Mouse (Mus musculus): ENCODE measurements around the gene Thap4. TPM values are rescaled to one million over a fixed set of nuclear protein-coding genes. Genes with fewer than 3 reads are reported as not detected.

Gene Thap4
- polyA plus RNA-seq, 1 experiment from 2014 or later, result 50.9 TPM

DNA sequence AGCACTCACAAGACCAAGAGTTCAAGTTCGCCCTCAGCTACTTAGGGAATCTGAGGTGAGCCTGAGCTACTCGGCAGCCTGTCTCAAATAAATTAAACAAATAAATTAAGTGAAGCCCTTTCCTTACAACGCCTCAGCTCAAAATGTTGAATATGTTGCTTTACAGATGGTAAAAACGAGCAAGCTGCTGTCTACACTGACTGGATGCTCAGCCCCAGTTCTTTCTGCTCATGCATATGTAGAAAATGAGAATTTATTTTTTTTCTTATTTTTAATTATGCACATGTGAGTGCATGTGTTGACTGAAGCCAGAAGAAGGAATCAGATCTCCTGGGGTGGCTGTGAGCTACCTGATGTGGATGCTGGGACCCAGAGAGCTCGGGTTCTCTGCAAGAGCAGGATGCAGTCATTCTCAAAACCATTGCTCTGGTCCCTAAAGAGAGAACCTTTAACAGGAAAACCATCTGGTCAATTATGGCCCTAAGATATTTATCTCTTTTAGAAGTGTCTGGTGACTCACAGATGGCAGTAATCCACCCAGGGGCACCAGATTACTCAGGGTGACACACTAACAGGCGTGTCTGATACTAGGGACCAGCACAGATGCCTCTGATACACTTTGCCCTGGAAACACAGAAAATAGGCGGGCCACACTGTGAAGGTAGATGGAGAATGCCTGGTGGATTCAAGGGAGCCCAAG is 98.2 kb downstream of the Thap4 start:
- 75% methylated on average over 7 of the region's 7 CpGs for WGBS

DNA sequence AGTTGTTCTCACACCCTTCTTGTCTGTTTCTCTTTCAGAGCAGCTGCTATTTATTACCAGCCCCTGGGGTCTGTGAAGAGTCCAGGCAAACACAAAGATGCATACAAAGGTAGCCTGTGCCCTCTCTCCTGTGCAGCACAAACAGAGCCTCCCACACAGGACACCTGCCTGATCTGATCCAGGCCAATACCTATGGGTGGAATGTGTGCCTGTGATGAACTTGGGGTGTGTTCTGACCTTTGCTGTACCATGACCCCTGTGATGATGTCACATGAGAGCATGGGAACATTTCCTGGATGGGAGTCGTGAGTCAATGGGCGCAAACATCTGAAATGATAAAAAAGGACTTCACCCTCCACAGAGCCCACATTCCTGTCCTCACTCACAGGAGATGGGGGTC is 99.9 kb downstream of the Thap4 start:
- Histone ChIP-seq H3K27ac (replicated peaks) (no peak overlapping the region), H3K4me2 (no peak overlapping the region), H3K4me3 (no peak overlapping the region), H3K9ac (no peak overlapping the region), H3K27me3 (no peaks in the 10 kb centered on the region), H3K9me3 (no peaks in the 10 kb centered on the region), H3K36me3 (no peaks in the 10 kb centered on the region), H3K4me1 (replicated peaks) (no peaks in the 10 kb centered on the region)
- 85% methylated on average over 2 of the region's 2 CpGs for WGBS
- ATAC-seq (ENCODE audit: low FRiP score, low read depth), result no peak

More for the DNA sequence above, 98.2 kb downstream of the Thap4 start:
- H3K4me2 ChIP-seq, result no peak overlapping the region
- no peaks in the 10 kb centered on the region for H3K9me3 ChIP-seq
- H3K4me1 ChIP-seq (replicated peaks), result no peaks in the 10 kb centered on the region
- no peak overlapping the region for H3K27ac ChIP-seq (replicated peaks)
- no peak overlapping the region for H3K4me3 ChIP-seq
- no peak for ATAC-seq (ENCODE audit: low FRiP score, low read depth)
- no peak overlapping the region for H3K9ac ChIP-seq
- no peaks in the 10 kb centered on the region for H3K36me3 ChIP-seq
- H3K27me3 ChIP-seq, result no peaks in the 10 kb centered on the region

DNA sequence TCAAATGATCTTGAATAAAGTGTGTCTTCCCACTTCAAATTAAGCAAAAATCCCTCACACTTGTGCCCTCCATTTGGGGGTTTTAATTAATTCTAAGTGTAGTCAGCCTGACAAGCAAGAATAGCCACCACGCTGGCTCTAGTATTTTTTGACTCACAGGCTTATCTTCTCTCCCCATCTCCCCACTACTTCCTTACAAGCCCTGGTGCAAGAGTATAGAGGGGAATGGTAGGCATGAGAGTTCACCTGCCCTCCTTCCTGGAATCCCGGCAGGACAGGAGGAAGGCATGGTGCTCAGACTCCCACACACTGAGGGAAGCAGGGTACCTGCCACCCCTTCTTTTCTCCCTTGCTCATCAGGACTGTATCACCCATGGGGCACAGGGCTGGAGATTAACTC is 100.4 kb downstream of the Thap4 start:
- no peak overlapping the region for H3K27ac ChIP-seq (replicated peaks)
- no peak overlapping the region for H3K9ac ChIP-seq
- WGBS, result 54% methylated on average over 2 of the region's 2 CpGs
- H3K4me3 ChIP-seq, result no peak overlapping the region
- no peaks in the 10 kb centered on the region for H3K9me3 ChIP-seq
- H3K4me2 ChIP-seq, result no peak overlapping the region
- H3K36me3 ChIP-seq, result no peaks in the 10 kb centered on the region
- H3K27me3 ChIP-seq, result no peaks in the 10 kb centered on the region
- no peaks in the 10 kb centered on the region for H3K4me1 ChIP-seq (replicated peaks)
- no peak for ATAC-seq (ENCODE audit: low FRiP score, low read depth)

Other genes with a start within 250 kb of the Thap4 start
- 4.9 and 5.1 TPM in 2 replicates for gene Farp2, start 242.8 kb downstream of the Thap4 start, polyA plus RNA-seq (2015; fragmentation: Nextera tagmentation; extraction: Ambion mirVana)
- 326 and 365 TPM in 2 replicates for gene Stk25, start 96.2 kb downstream of the Thap4 start, polyA plus RNA-seq (2015; fragmentation: Nextera tagmentation; extraction: Ambion mirVana)
- gene Bok, start 69.2 kb downstream of the Thap4 start, polyA plus RNA-seq (2015; fragmentation: Nextera tagmentation; extraction: Ambion mirVana), result 93.1 and 108 TPM in 2 replicates
- gene Atg4b, start 3.4 kb downstream of the Thap4 start, polyA plus RNA-seq (2015; fragmentation: Nextera tagmentation; extraction: Ambion mirVana), result 84.5 and 100 TPM in 2 replicates
- 146 and 148 TPM in 2 replicates for gene Dtymk, start 47.1 kb upstream of the Thap4 start, polyA plus RNA-seq (2015; fragmentation: Nextera tagmentation; extraction: Ambion mirVana)
- gene Ing5, start 49.1 kb upstream of the Thap4 start, polyA plus RNA-seq (2015; fragmentation: Nextera tagmentation; extraction: Ambion mirVana), result 9.8 and 9.9 TPM in 2 replicates
- gene D2hgdh, start 70.0 kb upstream of the Thap4 start, polyA plus RNA-seq (2015; fragmentation: Nextera tagmentation; extraction: Ambion mirVana), result 16.9 and 17.1 TPM in 2 replicates
- not detected in 2 replicates for gene Gal3st2, start 106.4 kb upstream of the Thap4 start, polyA plus RNA-seq (2015; fragmentation: Nextera tagmentation; extraction: Ambion mirVana)
- gene Gal3st2b, start 163.4 kb upstream of the Thap4 start, polyA plus RNA-seq (2015; fragmentation: Nextera tagmentation; extraction: Ambion mirVana), result not detected in 2 replicates
- gene Gal3st2c, start 235.6 kb upstream of the Thap4 start, polyA plus RNA-seq (2015; fragmentation: Nextera tagmentation; extraction: Ambion mirVana), result not detected in 2 replicates